Mouse (Mus musculus): ENCODE measurements at regions not wholly inside any gene's neighbourhood (a gene's known extent, or its start where the extent isn't known, plus 50 kb on each side); places are given as distances from the start of the nearest gene placed in this dataset.

DNA sequence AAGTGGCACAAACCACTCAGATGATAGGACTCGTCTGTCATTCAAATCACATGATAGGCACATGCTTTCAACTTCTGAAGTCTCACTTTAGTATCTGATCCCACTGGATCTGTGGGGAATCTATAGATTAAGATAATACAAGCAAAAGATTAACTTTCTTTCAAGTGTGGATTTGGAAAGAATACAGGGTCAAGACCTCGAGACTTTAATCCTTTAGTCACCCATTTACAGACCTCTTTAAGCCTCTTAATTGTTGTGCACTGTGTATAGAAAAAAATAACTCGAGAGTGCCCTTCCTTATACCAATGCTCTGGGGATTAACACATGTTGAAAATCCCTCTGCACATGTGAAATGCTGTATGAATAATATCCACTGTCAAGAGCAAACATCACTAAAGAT is 306.7 kb upstream of the Pard3b start:
- no peak for DNase-seq

DNA sequence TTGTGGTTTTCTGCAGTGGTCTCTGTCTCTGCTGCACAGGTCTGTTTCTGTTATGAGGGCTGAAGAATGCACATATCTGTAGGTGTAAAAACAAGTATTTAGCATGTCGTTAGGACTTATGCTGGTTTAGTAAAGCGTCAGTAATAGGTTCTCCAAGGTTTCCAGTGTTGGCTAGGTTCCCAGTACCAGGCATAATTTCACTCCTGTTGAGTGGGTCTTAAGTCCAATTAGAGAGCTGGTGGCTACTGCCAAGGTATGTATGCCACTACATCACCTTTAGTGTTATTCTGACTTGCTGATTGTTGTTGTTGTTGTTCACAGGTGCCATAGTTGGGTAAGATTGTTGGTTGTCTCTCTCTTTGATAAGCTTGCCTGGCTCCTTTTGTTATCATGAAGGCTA is 302.3 kb upstream of the Pard3b start:
- DNase-seq = no peak

DNA sequence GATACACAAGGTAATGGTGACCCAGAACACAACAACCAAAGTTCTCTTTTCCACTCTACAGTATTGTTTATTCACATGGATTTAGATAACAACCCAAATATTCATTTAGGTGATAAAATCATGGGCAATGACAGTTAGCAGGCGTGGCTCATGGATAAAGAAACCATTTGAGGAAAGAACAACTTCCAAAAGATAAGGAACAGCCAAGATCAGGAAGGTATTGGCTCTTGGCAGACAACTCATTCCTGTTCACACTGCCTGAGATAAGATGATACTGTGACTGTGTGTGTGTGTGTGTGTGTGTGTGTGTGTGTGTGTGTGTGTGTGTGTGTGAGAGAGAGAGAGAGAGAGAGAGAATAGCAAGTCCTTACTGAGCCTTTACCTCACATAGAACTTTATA is 285.7 kb upstream of the Pard3b start:
- no peak for DNase-seq

DNA sequence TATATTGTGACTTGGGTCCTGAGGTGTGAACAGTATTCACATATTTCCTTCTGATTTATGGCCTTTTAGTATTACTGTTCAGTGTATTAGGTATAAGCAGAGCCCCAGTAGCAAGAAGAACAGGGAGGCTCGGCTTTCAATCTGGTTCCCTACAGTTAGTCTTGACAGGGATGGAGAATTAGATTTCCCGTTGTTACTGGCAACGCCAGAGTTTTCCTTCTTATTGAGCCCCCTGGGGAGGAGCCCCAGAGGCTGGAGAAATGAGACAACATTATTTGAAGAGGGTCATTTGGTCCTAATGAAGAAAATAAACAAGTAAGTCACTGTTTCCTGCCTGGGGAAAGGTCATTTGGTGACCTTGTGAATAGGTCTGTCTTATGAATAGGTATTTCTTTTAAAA is 285.1 kb upstream of the Pard3b start:
- DNase-seq = no peak

DNA sequence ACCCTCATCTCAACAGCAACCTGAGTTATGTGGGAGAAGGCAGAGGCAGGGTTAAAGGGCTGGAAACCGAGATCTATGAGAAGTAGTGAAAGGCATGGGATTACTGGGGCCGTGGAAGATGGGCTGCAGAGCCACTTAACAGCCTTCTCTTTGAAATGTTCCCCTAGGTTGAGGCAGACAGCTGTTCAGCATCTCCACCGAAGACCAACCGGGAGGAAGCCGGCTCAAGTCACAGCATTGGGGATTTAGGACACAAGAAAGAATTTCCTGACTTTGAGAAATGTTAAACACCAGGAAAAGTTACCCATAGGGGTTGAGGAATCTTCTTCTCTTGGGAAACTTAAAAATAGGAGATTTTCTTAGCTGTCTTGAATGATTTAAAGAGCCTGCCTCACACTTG is 283.4 kb upstream of the Pard3b start:
- peak; percentile 35 for DNase-seq

DNA sequence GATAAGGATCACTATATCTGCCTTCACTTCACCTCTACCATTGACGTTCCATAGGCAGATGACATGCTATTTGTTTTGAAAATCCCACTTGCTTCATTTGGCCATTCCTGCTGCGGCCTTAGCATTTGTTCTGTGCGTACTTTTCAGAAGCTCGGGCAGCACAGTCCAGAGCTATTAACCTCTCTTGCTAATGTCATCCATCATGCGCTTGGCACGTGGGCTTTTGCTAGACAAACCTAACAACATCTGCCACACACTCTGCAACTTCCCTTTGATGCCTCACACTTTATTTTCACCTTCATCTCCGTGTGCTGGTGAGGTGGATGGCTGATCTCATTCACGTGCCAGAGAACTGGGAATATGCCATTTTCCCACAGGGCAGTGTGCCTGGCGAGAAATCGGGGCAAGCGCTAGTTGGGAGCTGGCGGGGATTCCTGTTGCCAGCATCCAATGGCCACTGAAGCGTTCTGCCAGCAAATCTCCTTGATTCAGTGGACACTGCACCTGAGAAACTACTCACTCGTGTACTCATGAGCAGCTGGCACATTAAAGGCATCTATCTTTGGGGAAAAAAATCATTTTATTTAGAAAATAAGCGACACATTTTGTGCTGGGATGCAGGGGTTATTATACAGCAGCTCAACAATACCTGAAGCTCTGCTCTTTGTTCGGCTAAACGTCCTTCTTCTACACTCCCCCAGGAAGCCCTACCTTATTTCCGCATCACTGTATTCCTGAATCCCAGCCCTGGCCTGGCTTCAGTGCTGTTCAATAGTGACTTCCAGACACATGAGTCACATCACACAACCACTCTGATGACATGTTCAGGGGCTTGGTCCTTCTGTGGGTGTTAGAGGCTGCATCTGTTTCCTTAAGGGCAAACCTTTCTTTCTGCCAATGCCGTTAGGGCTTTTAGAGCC is 279.4 kb upstream of the Pard3b start:
- peak; percentile 9 for DNase-seq

DNA sequence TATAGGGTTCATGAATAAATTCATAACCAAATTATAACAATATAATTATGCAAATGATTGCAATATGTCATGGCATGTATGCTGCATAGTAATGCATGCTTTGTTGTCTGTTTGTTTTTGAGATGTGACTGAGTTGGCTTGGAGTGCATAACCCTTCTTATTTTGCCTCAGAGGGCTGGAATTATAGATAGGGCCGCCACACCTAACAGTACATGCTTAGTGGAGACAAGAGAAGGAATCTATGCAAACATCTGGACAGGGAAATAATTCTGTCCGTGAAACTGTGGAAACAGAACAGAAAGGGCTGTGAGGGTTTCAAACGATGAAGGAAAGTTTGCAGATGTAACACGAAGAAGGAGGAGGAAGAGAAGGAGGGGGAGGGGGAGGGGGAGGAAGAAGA is 266.0 kb upstream of the Pard3b start:
- no peak for DNase-seq

DNA sequence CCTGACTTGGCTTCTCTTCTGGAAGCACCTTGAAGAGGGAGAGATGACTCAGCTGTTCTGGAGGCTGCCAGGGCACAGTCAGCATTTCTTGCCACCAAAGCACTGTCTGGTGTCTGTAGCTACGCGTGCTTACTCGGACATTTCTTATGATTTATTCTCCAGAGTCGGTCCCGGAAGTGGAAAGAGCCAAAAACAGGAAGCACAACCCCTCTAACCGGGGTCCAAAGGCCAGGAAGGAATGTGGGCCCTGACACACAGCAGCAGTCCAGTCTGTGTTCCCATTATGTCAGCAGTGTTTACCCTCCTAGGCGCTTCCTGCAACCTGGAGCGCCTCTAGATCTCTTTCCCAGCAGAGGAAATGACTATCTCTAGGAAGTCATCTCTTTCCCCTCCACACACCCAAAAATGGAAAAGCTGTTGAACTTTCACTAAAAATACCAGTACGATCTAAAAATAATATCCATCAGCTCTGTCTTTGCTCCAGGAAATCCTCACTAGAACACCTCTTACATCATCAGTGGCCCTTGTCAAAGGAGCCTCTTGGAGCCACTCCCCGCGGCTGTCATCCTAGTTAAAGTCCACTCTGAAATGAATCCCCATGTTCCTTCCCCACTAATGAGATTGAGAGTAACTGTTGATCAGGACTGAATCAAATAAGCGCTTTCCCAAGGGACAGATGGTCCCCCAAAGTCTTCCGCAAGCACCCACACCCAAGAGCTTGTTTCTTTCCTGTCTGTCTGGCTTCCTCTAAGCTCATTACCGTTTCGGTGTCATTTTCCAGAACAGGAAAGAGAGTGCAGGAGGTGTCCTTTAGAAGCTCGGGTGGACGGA is 264.7 kb upstream of the Pard3b start:
- peak; percentile 63 for DNase-seq

DNA sequence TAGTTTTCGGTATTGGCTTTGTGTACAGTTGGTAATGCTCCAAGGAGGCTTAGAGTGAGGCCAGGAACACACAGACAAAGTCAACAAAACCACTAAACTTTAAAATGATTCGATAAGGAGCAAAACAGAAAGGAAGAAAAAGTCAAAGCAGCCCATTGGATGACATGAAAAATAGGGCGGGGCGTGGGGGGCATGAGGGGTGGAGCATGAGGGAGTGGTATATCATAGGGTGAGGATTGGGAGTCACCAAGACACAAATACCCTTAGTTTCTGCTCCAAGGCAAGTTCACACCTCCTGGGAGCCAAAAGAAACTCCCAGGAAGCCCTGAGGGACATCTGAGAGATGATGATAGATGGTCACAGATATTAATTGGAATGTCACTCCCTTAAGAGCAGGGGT is 262.2 kb upstream of the Pard3b start:
- no peak for DNase-seq

DNA sequence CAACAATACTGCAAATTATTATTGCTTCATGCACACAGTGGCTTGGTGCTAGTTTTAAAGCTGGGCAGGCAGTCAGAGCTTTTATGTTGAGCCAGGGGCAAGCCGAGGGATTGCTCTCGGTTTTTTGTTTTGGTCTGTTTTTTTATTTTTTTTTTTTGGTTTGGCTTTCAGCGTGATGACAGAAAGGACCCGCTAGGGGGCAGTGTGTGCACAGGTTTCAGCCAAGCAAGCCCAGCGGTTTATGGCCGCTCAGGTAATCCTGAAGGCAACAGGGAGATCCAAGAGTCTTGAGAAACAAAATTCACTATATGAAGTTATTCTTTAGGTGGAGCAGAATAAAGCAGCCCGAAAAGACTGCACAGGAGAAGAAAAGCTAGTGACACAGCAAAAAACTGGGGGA is 261.6 kb upstream of the Pard3b start:
- DNase-seq = peak; percentile 87

DNA sequence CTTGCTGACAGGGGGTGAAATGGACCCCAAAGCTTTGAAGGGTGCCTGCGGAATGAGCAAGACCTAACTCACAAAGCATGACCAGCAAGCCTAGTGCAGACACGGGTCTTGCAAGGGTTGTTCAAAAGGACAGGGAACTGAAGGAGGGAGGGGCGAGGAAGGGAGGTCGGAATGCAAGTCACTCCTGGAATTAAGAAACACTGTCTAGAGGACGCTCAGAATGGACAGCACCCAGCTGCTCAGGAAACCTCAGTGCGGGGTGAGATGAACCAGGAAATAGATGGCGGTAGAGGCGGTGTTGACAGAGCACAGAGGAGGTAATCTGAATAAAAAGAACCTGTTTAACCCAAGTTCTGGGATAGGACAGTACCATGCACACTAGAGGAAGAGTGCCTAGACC is 260.4 kb upstream of the Pard3b start:
- peak; percentile 56 for DNase-seq

DNA sequence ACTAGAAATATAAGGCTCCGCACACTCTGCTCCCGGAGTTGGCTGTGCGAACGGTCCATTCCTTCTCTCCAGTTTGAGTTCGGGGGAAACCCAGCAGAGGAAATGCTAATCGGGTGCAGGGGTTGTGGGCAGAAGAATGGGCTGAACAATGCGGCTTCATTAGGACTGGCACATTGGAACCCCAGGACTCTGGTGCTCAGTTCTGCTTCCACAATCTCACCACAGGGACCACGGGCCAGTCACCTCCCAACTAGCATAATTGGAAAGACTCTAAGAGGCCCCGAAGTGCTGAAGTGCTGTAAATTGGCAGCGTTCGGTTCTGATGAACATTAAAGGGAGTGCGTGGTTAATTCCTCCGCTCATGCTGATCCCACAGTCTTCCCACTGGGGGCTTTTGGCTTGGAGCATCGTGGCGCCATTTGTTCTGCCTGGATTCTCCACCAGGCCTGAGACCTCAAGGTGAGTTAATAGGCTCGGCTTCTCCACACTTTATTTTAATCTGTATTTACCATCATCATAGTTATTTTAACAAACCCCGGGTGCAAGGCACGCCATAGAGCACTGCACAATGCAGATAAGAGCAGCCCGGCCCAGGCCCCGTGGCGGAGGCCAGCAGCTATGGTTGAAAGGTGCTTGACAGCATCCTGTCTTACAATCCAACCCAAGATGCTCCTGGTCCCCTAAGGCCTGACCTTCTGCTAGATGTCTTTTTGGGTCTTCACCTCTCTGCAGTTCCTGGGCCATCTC is 258.7 kb upstream of the Pard3b start:
- DNase-seq = no peak

DNA sequence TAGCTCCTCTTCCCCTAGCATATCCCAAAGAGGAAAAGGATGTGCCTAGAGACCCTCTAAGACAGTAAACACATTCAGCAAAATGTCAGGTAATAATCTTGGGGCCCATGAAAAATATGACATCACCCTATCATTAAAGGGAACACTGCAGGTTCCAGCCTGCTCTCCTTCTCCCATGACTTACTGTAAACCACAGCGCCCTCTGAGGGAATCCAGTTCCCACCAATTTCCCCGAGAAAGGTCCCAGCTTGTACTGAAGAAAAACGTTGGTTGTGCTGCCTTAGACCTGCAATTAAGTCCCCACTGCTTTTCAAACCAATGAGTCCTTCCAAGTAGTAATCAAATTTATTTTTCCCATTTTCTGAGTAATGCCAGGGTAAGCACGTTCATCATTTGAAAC is 251.0 kb upstream of the Pard3b start:
- DNase-seq = no peak

DNA sequence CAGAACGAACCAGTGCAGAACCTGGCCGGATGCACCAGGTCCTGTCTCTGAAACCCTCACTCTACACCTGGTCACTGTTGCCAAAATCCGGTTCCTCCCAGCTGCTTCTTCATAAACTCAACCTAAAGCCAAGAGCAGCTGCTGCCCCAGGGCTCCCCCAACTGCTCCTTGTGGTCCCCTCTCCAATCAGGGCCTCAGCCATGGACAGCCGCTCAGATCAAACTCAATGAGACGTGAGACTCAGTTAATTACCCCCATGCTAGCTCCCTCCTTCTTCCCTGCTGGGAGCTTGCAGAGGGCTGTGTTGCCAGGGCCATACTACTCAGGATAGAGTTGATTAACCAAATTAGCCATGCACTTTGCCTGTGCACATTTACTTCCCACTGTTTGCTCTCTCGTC is 240.8 kb upstream of the Pard3b start:
- no peak for DNase-seq

DNA sequence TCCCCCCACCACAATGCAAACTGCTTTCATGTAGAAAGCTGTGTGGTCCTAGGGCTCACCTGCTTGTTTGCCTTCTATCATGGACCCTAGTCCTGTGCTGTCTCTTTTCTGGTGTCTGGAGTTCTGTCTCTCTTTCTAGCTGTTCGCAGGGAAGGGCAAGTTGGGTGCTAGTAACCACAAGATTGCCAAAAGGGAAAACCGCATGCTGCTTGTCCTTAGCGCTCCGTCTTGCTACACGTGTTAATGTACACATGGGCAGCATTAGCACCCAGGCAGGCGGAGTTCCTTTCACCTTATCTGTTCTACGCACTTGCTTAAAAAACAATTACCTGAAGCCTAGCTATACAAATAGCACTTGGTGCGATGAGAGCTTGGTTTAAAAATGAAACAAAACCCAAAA is 236.3 kb upstream of the Pard3b start:
- DNase-seq = no peak

DNA sequence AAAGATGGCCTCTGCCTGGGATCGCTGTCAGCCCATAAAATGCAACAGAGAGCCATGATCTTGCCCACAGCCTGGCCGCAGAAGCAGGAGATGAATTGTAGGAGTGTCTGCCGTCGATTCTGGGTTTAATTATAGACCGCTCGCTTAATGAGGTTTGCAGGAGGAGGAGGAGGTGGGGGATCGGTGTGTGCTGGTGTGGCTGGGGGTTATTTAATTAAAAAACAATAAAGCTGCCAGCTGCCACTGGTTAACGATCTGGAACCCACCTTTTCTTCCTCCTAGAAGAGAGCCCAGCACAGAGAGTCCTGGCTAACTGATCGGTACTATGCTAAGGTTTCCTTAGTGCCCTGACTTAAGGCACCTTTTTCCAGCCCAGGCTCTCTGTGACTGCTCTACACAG is 231.4 kb upstream of the Pard3b start:
- no peak for DNase-seq

DNA sequence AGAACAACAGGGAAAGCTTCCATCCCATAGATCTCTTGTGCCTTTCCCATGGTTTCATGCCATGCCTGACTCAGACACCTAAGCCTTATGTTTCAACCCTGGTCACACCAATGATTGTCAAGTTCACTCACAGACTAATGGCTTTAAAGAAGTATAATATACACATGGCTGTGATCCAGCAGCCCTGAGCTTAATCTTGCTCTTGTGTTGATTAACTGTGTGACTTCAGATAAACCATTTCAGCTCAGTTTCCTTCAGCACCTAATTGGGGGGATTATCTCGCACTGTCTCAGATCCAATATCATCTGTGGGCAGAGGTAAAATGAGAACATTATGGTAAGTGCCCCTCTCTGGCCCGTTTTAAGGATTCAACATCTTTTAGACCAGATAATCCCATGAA is 223.9 kb upstream of the Pard3b start:
- DNase-seq = no peak

DNA sequence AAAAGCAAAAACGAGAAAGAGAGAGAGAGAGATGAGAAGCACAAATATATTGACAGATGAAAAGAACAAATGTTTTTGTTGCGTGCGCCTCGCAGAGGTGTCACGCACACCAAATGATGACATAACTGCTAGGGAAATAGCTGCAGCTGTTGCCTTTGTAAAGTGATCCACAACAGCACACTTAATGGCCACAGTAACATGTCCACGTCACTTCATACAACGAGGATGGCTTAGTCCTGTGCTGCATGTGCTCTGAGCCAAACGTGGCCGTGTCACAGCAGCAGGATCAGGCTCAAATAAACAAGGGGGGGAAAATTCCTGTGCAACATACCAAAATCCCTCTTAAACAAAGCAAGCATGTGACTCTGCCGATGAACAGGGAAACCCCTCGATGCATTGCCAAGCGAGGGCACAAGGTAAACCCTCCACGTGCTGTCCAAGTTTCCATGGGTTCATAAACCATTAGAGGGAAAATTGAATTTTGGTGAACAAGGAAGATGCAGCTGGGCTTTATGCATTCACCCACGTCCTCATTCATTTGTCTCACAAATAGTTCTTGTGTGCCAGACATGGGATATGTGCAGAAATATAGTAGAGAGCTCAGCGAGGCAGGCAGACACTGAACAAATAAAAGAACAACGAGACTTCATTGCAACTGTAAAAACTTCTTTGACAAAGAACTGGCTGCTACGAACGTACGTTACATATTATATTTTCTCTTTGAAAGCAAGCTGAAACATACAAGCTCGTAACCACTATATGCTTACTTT is 223.0 kb upstream of the Pard3b start:
- DNase-seq = no peak

DNA sequence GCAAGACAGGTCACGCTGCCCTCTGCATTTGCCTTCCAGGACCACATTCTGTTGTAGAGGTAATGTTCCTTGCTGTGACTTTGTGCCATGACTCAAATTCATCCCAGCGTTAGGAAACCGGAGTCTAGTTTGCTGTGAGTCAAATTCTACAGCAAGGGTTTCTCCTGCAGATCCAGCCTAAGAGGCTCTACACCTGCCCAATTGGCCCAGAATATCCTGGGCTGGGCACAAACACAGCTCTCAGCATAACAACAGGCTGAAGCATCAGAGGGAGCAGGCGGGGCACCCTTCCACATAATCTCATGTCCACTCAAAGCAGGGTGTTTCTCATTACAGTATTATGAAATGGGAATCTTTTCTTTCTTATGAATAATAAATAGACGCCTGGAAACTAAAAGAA is 220.2 kb upstream of the Pard3b start:
- DNase-seq = no peak

DNA sequence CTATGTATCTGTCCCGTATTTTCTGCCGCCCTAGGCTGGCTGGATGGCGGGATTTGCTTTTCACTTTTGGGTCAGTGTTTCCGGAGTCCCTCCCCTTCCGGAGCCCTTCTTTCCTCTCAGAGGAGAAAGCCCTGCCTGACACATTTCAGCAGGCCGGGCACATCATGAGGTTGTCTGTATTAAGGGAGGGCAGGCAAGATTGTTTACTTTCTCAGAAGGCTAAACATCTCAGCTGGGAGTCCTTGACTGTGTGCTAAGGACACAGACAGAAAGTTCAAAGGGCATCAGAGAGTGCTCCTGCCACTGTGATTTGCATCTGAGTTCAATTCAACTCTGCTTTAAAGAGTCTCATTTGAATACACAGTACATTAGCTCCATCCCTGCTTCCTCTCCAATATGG is 218.8 kb upstream of the Pard3b start:
- no peak for DNase-seq

DNA sequence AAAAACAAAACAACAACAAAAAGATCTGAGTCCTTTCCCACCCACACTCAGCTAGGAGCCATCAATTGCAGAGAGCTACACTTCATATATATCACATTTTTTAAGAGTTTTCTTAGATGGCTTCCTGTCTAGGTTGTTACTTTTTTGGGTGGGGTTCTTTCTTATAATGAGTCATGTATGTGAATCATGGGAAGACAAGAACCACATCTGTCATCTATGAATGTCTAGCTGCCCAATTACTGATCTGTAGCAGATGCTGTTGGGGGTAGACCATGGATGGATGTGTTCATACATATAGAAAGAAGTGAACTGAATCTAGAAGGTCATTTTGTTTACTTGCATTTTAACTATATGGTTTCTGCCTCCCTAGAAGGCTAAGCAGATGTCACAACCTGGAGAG is 215.4 kb upstream of the Pard3b start:
- no peak for DNase-seq

DNA sequence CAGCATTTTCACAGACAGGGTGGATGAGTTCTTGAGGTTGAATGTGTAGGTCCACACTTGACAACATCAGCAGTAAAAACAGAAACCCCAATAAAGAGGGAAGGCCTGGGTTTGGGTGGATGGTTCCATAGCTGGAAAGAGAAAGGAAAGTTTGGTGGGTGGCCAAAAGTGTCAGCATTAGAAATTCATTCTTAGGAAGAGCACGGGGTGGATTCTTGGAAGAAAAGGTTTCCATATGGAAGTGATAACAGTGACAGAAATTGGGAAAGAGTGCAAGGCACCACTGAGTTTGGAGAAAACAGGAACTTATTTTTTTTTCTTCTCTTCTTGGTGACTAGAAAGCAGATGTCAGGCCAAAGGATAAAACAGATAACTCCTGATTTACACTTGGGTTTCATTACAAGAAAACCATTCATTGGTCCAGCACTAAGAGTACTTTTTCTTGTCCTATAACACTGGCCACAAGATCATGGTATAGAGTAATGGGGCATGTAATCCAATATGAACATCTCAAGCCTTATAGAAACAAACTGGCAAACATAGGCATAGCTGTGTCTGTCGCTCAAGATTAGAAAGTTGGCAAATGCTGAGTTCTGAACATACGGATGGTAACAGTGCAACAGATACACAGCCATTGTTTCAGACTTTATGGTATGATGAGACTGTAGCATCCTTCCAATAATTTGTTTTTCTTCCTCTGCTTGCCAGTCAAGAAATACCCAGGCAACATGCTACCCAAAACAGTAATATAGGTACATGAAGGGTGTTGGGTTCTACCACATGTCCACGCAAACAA is 209.7 kb upstream of the Pard3b start:
- peak; percentile 57 for DNase-seq

Measured in kidney, postnatal 10 days (tissue).